Mouse (Mus musculus) neural tube, embryonic 14.5 days (tissue): ENCODE data around the gene Cnot6l. TPM values are rescaled to one million over a fixed set of nuclear protein-coding genes. Genes with fewer than 3 reads are reported as not detected.

Source experiments
- ATAC-seq: fragments of 200-750 bp; cut with Nextera tagmentation; 2 replicates; pipeline ENCODE4 v1.8.0; 2017; ENCODE audit warnings: low read depth, mild to moderate bottlenecking, moderate TSS enrichment, moderate library complexity
- H3K27ac ChIP-seq: fragments of 300-500 bp; sonication (generic); 2 replicates; pipeline ENCODE4 v1.5.1; 2014; ENCODE audit warnings: low read depth, mild to moderate bottlenecking, control low read depth, low read length, moderate library complexity, mixed read lengths
- H3K27me3 ChIP-seq: fragments of 300-500 bp; sonication (generic); 2 replicates; pipeline ENCODE4 v1.6.1; 2014; ENCODE audit warnings: low read length; ENCODE audit not compliant: control insufficient read depth, insufficient read depth
- H3K36me3 ChIP-seq: fragments of 300-500 bp; sonication (generic); 2 replicates; pipeline ENCODE4 v1.6.1; 2014; ENCODE audit warnings: low read length, mixed read lengths; ENCODE audit not compliant: control insufficient read depth, insufficient read depth
- H3K4me1 ChIP-seq: fragments of 300-500 bp; sonication (generic); 2 replicates; pipeline ENCODE4 v1.6.1; 2014; ENCODE audit warnings: low read length; ENCODE audit not compliant: control insufficient read depth, insufficient read depth
- H3K4me2 ChIP-seq: fragments of 300-500 bp; sonication (generic); 2 replicates; pipeline ENCODE4 v1.6.1; 2014; ENCODE audit warnings: mild to moderate bottlenecking, low read depth, low read length, control low read depth
- H3K4me3 ChIP-seq: fragments of 300-500 bp; sonication (generic); 2 replicates; pipeline ENCODE4 v1.5.1; 2014; ENCODE audit warnings: low read depth, low read length, control low read depth, mixed read lengths
- H3K9ac ChIP-seq: fragments of 300-500 bp; sonication (generic); replicated peaks from 2 replicates; pipeline ENCODE4 v1.6.1; 2014; ENCODE audit warnings: low read depth, mild to moderate bottlenecking, control low read depth, low read length, mixed read lengths
- H3K9me3 ChIP-seq: fragments of 300-500 bp; sonication (generic); 2 replicates; pipeline ENCODE4 v1.6.1; 2016; ENCODE audit warnings: low read length; ENCODE audit not compliant: control insufficient read depth
- WGBS: fragments of 180-500 bp; shearing (Covaris S2); extraction: QIAGEN DNeasy Blood & Tissue Kit; methylation state at CpG from one replicate; pipeline ENCODE4 v1.1.7; 2014; 5-methylcytosine and 5-hydroxymethylcytosine counted together
- polyA plus RNA-seq: library from polyadenylated mRNA; unstranded; fragments of >200 nt; fragmentation: Nextera tagmentation; extraction: Ambion mirVana; gene quantifications from 2 replicates; pipeline ENCODE4 v1.2.1, GENCODE M21; 2014

Gene Cnot6l
- polyA plus RNA-seq, 1 experiment from 2014 or later = 20.0 TPM

GRCm38 (mm10) chr5:96166761-96167160 is 2.8 kb upstream of the Cnot6l start:
- no peak for ATAC-seq
- Histone ChIP-seq H3K27ac (no peak overlapping the region), H3K4me2 (no peak overlapping the region), H3K4me3 (no peak overlapping the region), H3K9ac (no peak overlapping the region), H3K36me3 (no peaks in the 10 kb centered on the region), H3K9me3 (no peaks in the 10 kb centered on the region), H3K27me3 (no peaks in the 10 kb centered on the region), H3K4me1 (no peaks in the 10 kb centered on the region)
- WGBS = 76% methylated on average over 2 of the region's 2 CpGs

GRCm38 (mm10) chr5:96163396-96164020 is 463 bp downstream of the Cnot6l start:
- ATAC-seq = no peak
- Histone ChIP-seq H3K4me2 (peak overlapping the region; percentile 82), H3K27ac (peak overlapping the region; percentile 98), H3K36me3 (no peaks in the 10 kb centered on the region), H3K9me3 (no peaks in the 10 kb centered on the region), H3K27me3 (no peaks in the 10 kb centered on the region), H3K9ac (peak overlapping the region; percentile 97), H3K4me1 (peaks cover 7% of the 10 kb centered on the region; the same call in 1 of the 2 replicates), H3K4me3 (peak overlapping the region; percentile 98)
- 3% methylated on average over 1 of the region's 1 CpGs for WGBS

- no peaks in the 10 kb centered on the region for H3K9me3 ChIP-seq
- peak overlapping the region; percentile 98 for H3K4me3 ChIP-seq
- H3K4me1 ChIP-seq = peaks cover 7% of the 10 kb centered on the region; the same call in 1 of the 2 replicates
- H3K4me2 ChIP-seq = peak overlapping the region; percentile 82
- H3K27me3 ChIP-seq = no peaks in the 10 kb centered on the region
- H3K27ac ChIP-seq = peak overlapping the region; percentile 98
- under 1% methylated on average over 55 of the region's 56 CpGs for WGBS
- ATAC-seq = peak; percentile 87
- H3K9ac ChIP-seq = peak overlapping the region; percentile 97
- no peaks in the 10 kb centered on the region for H3K36me3 ChIP-seq
Measured at GRCm38 (mm10) chr5:96162399-96163331, 1.3 kb downstream of the Cnot6l start.

- Histone ChIP-seq H3K4me3 (peak overlapping the region; percentile 98), H3K27me3 (no peaks in the 10 kb centered on the region), H3K9me3 (no peaks in the 10 kb centered on the region), H3K36me3 (no peaks in the 10 kb centered on the region), H3K9ac (peak overlapping the region; percentile 97), H3K27ac (peak overlapping the region; percentile 98), H3K4me2 (peak overlapping the region; percentile 82), H3K4me1 (peaks cover 7% of the 10 kb centered on the region; the same call in 1 of the 2 replicates)
- peak; percentile 75 for ATAC-seq
- WGBS = under 1% methylated on average over 84 of the region's 114 CpGs
Measured at GRCm38 (mm10) chr5:96161578-96162398, 2.2 kb downstream of the Cnot6l start.

GRCm38 (mm10) chr5:96161263-96161577 is 2.8 kb downstream of the Cnot6l start:
- WGBS = 0% methylated on average over 31 of the region's 45 CpGs
- Histone ChIP-seq H3K27me3 (no peaks in the 10 kb centered on the region), H3K4me1 (peaks cover 7% of the 10 kb centered on the region; the same call in 1 of the 2 replicates), H3K9me3 (no peaks in the 10 kb centered on the region), H3K4me2 (peak overlapping the region; percentile 82), H3K4me3 (peak overlapping the region; percentile 98), H3K27ac (peak overlapping the region; percentile 98), H3K9ac (peak overlapping the region; percentile 97), H3K36me3 (no peaks in the 10 kb centered on the region)
- peak; percentile 59 for ATAC-seq

GRCm38 (mm10) chr5:96160467-96161262 is 3.3 kb downstream of the Cnot6l start:
- no peaks in the 10 kb centered on the region for H3K9me3 ChIP-seq
- WGBS = under 1% methylated on average over 36 of the region's 50 CpGs
- H3K4me2 ChIP-seq = peak overlapping the region; percentile 82
- H3K4me3 ChIP-seq = peak overlapping the region; percentile 98
- 0 out of 2 replicates have a peak, but pooled peaks have one; percentile 3 for ATAC-seq
- H3K27ac ChIP-seq = peak overlapping the region; percentile 98
- no peaks in the 10 kb centered on the region for H3K27me3 ChIP-seq
- H3K4me1 ChIP-seq = peaks cover 7% of the 10 kb centered on the region; the same call in 1 of the 2 replicates
- no peaks in the 10 kb centered on the region for H3K36me3 ChIP-seq
- peak overlapping the region; percentile 97 for H3K9ac ChIP-seq

GRCm38 (mm10) chr5:96142351-96142750 is 21.6 kb downstream of the Cnot6l start:
- Histone ChIP-seq H3K9ac (no peak overlapping the region), H3K36me3 (no peaks in the 10 kb centered on the region), H3K9me3 (no peaks in the 10 kb centered on the region), H3K4me2 (no peak overlapping the region), H3K27ac (no peak overlapping the region), H3K27me3 (no peaks in the 10 kb centered on the region), H3K4me3 (no peak overlapping the region), H3K4me1 (no peaks in the 10 kb centered on the region)
- ATAC-seq = no peak
- WGBS = 93% methylated on average over 2 of the region's 2 CpGs

- H3K9ac ChIP-seq = no peak overlapping the region
- H3K9me3 ChIP-seq = no peaks in the 10 kb centered on the region
- H3K4me2 ChIP-seq = no peak overlapping the region
- 93% methylated on average over 2 of the region's 2 CpGs for WGBS
- no peaks in the 10 kb centered on the region for H3K36me3 ChIP-seq
- no peak overlapping the region for H3K4me3 ChIP-seq
- no peak for ATAC-seq
- no peak overlapping the region for H3K27ac ChIP-seq
- 0 out of 2 replicates have a peak, but pooled peaks cover 3% of the 10 kb centered on the region for H3K4me1 ChIP-seq
- no peaks in the 10 kb centered on the region for H3K27me3 ChIP-seq
Measured at GRCm38 (mm10) chr5:96130683-96131082, 33.3 kb downstream of the Cnot6l start.
